Mouse (Mus musculus) embryonic stem cell, embryonic (primary cell): ENCODE results near the gene Plekho2.

Experiments
- CTCF ChIA-PET, 4 experiments: fragments of 300-600 bp in 2 of 4; fragments of 350-600 bp in 2 of 4; sonication (Branson Sonifier 250); formaldehyde crosslinking; loops; one replicate each; lab custom pipeline; 2022; ENCODE audit warnings: inconsistent platforms in 2 of 4; lab: Charles Lee
- POLR2A ChIA-PET, 4 experiments: fragments of 300-600 bp in 2 of 4; fragments of 350-600 bp in 2 of 4; sonication (Branson Sonifier 250); formaldehyde crosslinking; loops; one replicate each; lab custom pipeline; 2022; ENCODE audit warnings: antibody characterized with exemption in 4 of 4, inconsistent platforms in 1 of 4; lab: Charles Lee

Plekho2 gene

GRCm38 (mm10) chr9:65551035-65551434 lies 28.8 kb downstream of the Plekho2 start:
- ChIA-PET CTCF (interaction anchor here in 2 of 4 experiments (0.5 to 1.0 kb wide), 3 partner anchors 48 to 192 kb away, joined by 3 to 5 read pairs (median 4); no protein-coding TSS in a partner anchor), POLR2A (interaction anchor here in 2 of 4 experiments (0.9 to 2.6 kb wide), 5 partner anchors 11 to 30 kb away, joined by 3 to 5 read pairs (median 3); no protein-coding TSS in a partner anchor)

GRCm38 (mm10) chr9:65550079-65550831 lies 29.6 kb downstream of the Plekho2 start:
- POLR2A ChIA-PET: interaction anchor here in 3 of 4 experiments (0.6 to 2.6 kb wide), 13 partner anchors 10 to 1101 kb away, joined by 3 to 9 read pairs (median 3); partner anchors contain the start of gene Spg21 (in 1 of the 3)
- CTCF ChIA-PET: interaction anchor here in 1 of 4 experiments (0.6 to 1.0 kb wide), 2 partner anchors 48 to 55 kb away, joined by 3 to 5 read pairs; no protein-coding TSS in a partner anchor

- CTCF ChIA-PET: interaction anchor here in 1 of 4 experiments (0.6 kb wide), 1 partner anchor 49 kb away, joined by 3 read pairs; no protein-coding TSS in a partner anchor
- POLR2A ChIA-PET: interaction anchor here in 3 of 4 experiments (0.6 to 2.6 kb wide), 7 partner anchors 11 to 262 kb away, joined by 3 to 6 read pairs (median 3); no protein-coding TSS in a partner anchor
Observed at GRCm38 (mm10) chr9:65549643-65550042, 30.2 kb downstream of the Plekho2 start.

GRCm38 (mm10) chr9:65549139-65549538 lies 30.7 kb downstream of the Plekho2 start:
- ChIA-PET POLR2A (interaction anchor here in 3 of 4 experiments (0.6 to 2.4 kb wide), 5 partner anchors 9 to 49 kb away, joined by 3 to 6 read pairs (median 3); no protein-coding TSS in a partner anchor), CTCF (no interaction called here)

- ChIA-PET POLR2A (interaction anchor here in 3 of 4 experiments (0.6 to 2.8 kb wide), 7 partner anchors 9 to 113 kb away, joined by 3 to 8 read pairs (median 5); partner anchors contain the start of genes Mtfmt (in 1 of the 3) and Pif1 (in 1 of the 3)), CTCF (interaction anchor here in 3 of 4 experiments (0.6 to 1.7 kb wide), 3 partner anchors 24 to 615 kb away, joined by 3 to 4 read pairs (median 4); no protein-coding TSS in a partner anchor)
Observed at GRCm38 (mm10) chr9:65548311-65548710, 31.5 kb downstream of the Plekho2 start.

GRCm38 (mm10) chr9:65547844-65548243 lies 32.0 kb downstream of the Plekho2 start:
- ChIA-PET CTCF (interaction anchor here in 3 of 4 experiments (0.6 to 2.6 kb wide), 5 partner anchors 24 to 615 kb away, joined by 3 to 14 read pairs (median 4); partner anchors contain the start of gene Plekho2 (in 1 of the 3)), POLR2A (interaction anchor here in 2 of 4 experiments (1.2 to 3.1 kb wide), 7 partner anchors 11 to 112 kb away, joined by 3 to 17 read pairs (median 5); partner anchors contain the start of genes Mtfmt (in 1 of the 2), Pif1 (in 1 of the 2) and Plekho2 (in 1 of the 2))

- ChIA-PET POLR2A (interaction anchor here in 2 of 4 experiments (0.5 to 3.1 kb wide), 14 partner anchors 8 to 112 kb away, joined by 3 to 17 read pairs (median 5); partner anchors contain the start of genes Ankdd1a (in 1 of the 2), Mtfmt (in 1 of the 2), Pif1 (in 1 of the 2) and Plekho2 (in 1 of the 2)), CTCF (interaction anchor here in 2 of 4 experiments (1.3 to 2.6 kb wide), 4 partner anchors 23 to 46 kb away, joined by 3 to 14 read pairs (median 4); partner anchors contain the start of gene Plekho2 (in 1 of the 2))
Observed at GRCm38 (mm10) chr9:65547111-65547510, 32.7 kb downstream of the Plekho2 start.

- POLR2A ChIA-PET: interaction anchor here in 3 of 4 experiments (0.6 to 3.1 kb wide), 18 partner anchors 9 to 332 kb away, joined by 3 to 17 read pairs (median 4); partner anchors contain the start of genes Plekho2 (in 3 of the 3) and Pif1 (in 1 of the 3)
Observed at GRCm38 (mm10) chr9:65546413-65546695, 33.5 kb downstream of the Plekho2 start.

GRCm38 (mm10) chr9:65545635-65546412 lies 34.0 kb downstream of the Plekho2 start:
- POLR2A ChIA-PET: interaction anchor here in 3 of 4 experiments (0.6 to 3.1 kb wide), 26 partner anchors 10 to 349 kb away, joined by 3 to 17 read pairs (median 3); partner anchors contain the start of genes Plekho2 (in 3 of the 3), Ankdd1a (in 2 of the 3), Pif1 (in 1 of the 3) and Spg21 (in 1 of the 3)
- CTCF ChIA-PET: interaction anchor here (0.6 to 2.6 kb wide), 11 partner anchors 10 to 957 kb away, joined by 3 to 14 read pairs (median 4); partner anchors contain the start of genes Ankdd1a (in 1 of the 4) and Plekho2 (in 1 of the 4)

More at GRCm38 (mm10) chr9:65546413-65546695, 33.5 kb downstream of the Plekho2 start:
- CTCF ChIA-PET: interaction anchor here (0.6 to 2.6 kb wide), 10 partner anchors 22 to 956 kb away, joined by 3 to 14 read pairs (median 4); partner anchors contain the start of genes Ankdd1a (in 1 of the 4) and Plekho2 (in 1 of the 4)

GRCm38 (mm10) chr9:65542111-65542524 lies 37.7 kb downstream of the Plekho2 start:
- CTCF ChIA-PET: interaction anchor here in 2 of 4 experiments (0.6 to 0.7 kb wide), 2 partner anchors 14 to 53 kb away, joined by 3 to 4 read pairs; no protein-coding TSS in a partner anchor
- POLR2A ChIA-PET: interaction anchor here in 1 of 4 experiments (1.5 kb wide), 1 partner anchor 45 kb away, joined by 3 read pairs; the partner anchor contains the start of gene Pif1

- POLR2A ChIA-PET: interaction anchor here in 1 of 4 experiments (1.5 kb wide), 1 partner anchor 46 kb away, joined by 3 read pairs; the partner anchor contains the start of gene Pif1
- CTCF ChIA-PET: interaction anchor here in 2 of 4 experiments (0.5 to 0.7 kb wide), 2 partner anchors 14 to 126 kb away, joined by 3 to 4 read pairs; no protein-coding TSS in a partner anchor
Observed at GRCm38 (mm10) chr9:65541126-65542068, 38.4 kb downstream of the Plekho2 start.

GRCm38 (mm10) chr9:65539697-65540096 lies 40.1 kb downstream of the Plekho2 start:
- ChIA-PET POLR2A (interaction anchor here in 3 of 4 experiments (0.6 to 1.7 kb wide), 4 partner anchors 9 to 77 kb away, joined by 3 to 7 read pairs (median 4); no protein-coding TSS in a partner anchor), CTCF (no interaction called here)

GRCm38 (mm10) chr9:65537901-65538630 lies 41.8 kb downstream of the Plekho2 start:
- ChIA-PET POLR2A (interaction anchor here in 1 of 4 experiments (2.2 kb wide), 1 partner anchor 11 kb away, joined by 6 read pairs; no protein-coding TSS in a partner anchor), CTCF (no interaction called here)

GRCm38 (mm10) chr9:65536491-65536890 lies 43.3 kb downstream of the Plekho2 start:
- CTCF ChIA-PET: no interaction called here
- POLR2A ChIA-PET: no interaction called here
